Mouse (Mus musculus): ENCODE measurements at regions not wholly inside any gene's neighbourhood (a gene's known extent, or its start where the extent isn't known, plus 50 kb on each side); places are given as distances from the start of the nearest gene placed in this dataset.

DNA sequence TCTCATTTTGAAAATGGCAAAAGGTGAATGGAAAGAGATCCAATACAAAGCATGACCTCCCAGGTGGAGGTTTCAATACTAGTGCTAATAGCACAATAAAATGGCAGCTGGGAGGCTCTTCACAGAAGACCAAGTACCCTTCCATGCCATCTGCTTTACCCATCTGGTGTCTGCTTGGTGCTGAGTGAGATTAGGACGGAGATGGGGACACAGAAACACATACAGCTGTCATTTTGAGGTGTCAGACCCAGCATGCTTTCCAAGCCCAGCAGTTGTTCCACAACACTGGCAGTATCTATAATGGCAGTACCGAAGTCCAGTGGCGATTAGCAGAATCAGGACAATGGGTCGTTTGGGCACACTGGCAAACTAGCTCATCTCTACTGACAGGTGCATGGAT is 118.9 kb upstream of the 1700064H15Rik start:
- Histone ChIP-seq H3K27ac (replicated peaks) (no peak overlapping the region), H3K36me3 (replicated peaks) (no peaks in the 10 kb centered on the region), H3K4me3 (no peak overlapping the region), H3K27me3 (replicated peaks; ENCODE audit: low read depth, poor library complexity, severe bottlenecking) (no peaks in the 10 kb centered on the region), H3K4me1 (no peaks in the 10 kb centered on the region), H3K9me3 (no peaks in the 10 kb centered on the region)
- DNase-seq (ENCODE audit: low spot score), result no peak
- WGBS, result 81% methylated on average over 4 of the region's 4 CpGs

DNA sequence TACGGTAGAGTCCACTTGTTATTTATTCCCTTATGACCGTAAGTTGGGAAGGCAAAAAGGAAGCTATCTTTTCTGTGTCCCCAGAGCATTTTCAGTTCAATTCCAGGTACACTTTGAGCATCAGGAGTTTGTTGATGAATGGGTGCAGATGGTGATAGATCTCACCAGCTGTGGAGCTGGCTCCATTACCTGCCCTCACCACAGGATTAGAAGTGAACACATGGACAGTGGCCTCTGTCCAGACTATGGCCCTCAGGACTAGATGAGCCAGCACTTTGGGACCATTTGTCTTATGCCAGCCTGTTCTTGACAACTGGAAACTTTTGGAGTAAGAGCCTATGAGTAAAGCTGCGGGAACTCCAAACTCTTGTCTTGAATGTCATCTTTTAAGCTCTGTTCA is 123.5 kb upstream of the 1700064H15Rik start:
- Histone ChIP-seq H3K27me3 (replicated peaks; ENCODE audit: low read depth, poor library complexity, severe bottlenecking) (no peaks in the 10 kb centered on the region), H3K4me1 (no peaks in the 10 kb centered on the region), H3K27ac (replicated peaks) (no peak overlapping the region), H3K4me3 (no peak overlapping the region), H3K9me3 (no peaks in the 10 kb centered on the region), H3K36me3 (replicated peaks) (no peaks in the 10 kb centered on the region)
- 94% methylated on average over 3 of the region's 3 CpGs for WGBS
- DNase-seq (ENCODE audit: low spot score), result no peak

GRCm38 (mm10) chr3:19754011-19754410 is 125.5 kb upstream of the 1700064H15Rik start:
- no peaks in the 10 kb centered on the region for H3K27me3 ChIP-seq (replicated peaks; ENCODE audit: low read depth, poor library complexity, severe bottlenecking)
- DNase-seq (ENCODE audit: low spot score), result no peak
- WGBS, result 85% methylated on average over 1 of the region's 1 CpGs

DNA sequence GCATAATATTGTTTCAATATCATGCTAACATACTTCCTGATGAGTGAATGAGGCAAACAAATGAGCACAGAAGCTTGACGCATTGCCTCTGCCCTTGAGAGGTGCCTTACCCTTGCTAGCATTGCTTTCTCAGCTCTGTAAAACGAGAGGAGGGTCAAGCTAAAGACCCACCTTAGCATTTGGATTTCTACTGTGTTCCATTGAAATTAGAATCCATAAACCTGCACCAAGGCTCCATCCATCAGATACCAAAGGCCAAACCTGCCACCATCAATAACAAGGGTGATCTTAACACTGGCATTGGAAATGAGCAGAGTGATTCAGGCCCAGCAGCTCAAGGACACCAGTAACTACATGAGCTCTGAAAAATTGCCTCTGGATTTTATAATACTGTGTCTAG is 126.2 kb upstream of the 1700064H15Rik start:
- H3K9me3 ChIP-seq, result no peaks in the 10 kb centered on the region
- H3K4me1 ChIP-seq, result no peaks in the 10 kb centered on the region
- H3K4me3 ChIP-seq, result no peak overlapping the region
- H3K27me3 ChIP-seq (replicated peaks; ENCODE audit: low read depth, poor library complexity, severe bottlenecking), result no peaks in the 10 kb centered on the region
- H3K27ac ChIP-seq (replicated peaks), result no peak overlapping the region
- WGBS, result 79% methylated on average over 2 of the region's 2 CpGs
- no peak for DNase-seq (ENCODE audit: low spot score)
- H3K36me3 ChIP-seq (replicated peaks), result no peaks in the 10 kb centered on the region

More at GRCm38 (mm10) chr3:19754011-19754410, 125.5 kb upstream of the 1700064H15Rik start:
- Histone ChIP-seq H3K4me3 (no peak overlapping the region), H3K36me3 (replicated peaks) (no peaks in the 10 kb centered on the region), H3K9me3 (no peaks in the 10 kb centered on the region), H3K4me1 (no peaks in the 10 kb centered on the region), H3K27ac (replicated peaks) (no peak overlapping the region)

- WGBS, result 83% methylated on average over 3 of the region's 3 CpGs
- no peak overlapping the region for H3K4me3 ChIP-seq
- H3K9me3 ChIP-seq, result no peaks in the 10 kb centered on the region
Observed at GRCm38 (mm10) chr3:19755136-19755535, 126.7 kb upstream of the 1700064H15Rik start.

DNA sequence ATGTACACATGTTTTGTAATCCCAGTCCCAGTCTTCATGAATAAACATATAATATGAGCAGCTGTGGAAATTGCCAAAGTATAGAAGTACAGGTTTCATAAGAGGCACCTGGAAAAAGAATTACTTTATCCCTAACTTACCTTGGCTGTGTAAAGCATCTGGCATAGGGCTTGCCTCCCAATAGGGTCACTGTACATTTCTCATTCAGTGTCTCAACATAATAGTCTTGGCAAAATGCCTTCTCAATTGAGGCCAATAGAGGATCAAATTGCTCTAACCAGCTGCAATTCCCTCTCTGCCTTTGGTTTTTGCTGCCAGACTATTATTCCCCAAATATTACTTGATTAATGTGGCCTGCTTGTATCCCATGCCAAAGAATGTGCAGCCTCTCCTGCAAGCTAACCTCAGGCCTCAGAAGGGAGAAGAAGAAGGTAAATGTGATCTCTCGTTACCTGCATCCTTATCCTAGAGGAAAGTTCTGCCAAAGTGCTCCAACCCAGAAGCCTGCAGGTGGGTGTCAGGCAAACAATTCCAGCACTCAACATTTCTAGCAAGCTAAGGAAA is 158.2 kb upstream of the Cp start:
- Histone ChIP-seq H3K4me1 (no peaks in the 10 kb centered on the region), H3K4me3 (no peak overlapping the region), H3K36me3 (replicated peaks) (no peaks in the 10 kb centered on the region), H3K27me3 (replicated peaks; ENCODE audit: low read depth, poor library complexity, severe bottlenecking) (no peaks in the 10 kb centered on the region), H3K9me3 (no peaks in the 10 kb centered on the region; the same call in 1 of the 2 replicates), H3K27ac (replicated peaks) (no peak overlapping the region)
- DNase-seq (ENCODE audit: low spot score), result no peak
- 82% methylated on average over 1 of the region's 1 CpGs for WGBS

More at GRCm38 (mm10) chr3:19755136-19755535, 126.7 kb upstream of the 1700064H15Rik start:
- Histone ChIP-seq H3K4me1 (no peaks in the 10 kb centered on the region), H3K27ac (replicated peaks) (no peak overlapping the region), H3K36me3 (replicated peaks) (no peaks in the 10 kb centered on the region), H3K27me3 (replicated peaks; ENCODE audit: low read depth, poor library complexity, severe bottlenecking) (no peaks in the 10 kb centered on the region)
- DNase-seq (ENCODE audit: low spot score), result no peak

DNA sequence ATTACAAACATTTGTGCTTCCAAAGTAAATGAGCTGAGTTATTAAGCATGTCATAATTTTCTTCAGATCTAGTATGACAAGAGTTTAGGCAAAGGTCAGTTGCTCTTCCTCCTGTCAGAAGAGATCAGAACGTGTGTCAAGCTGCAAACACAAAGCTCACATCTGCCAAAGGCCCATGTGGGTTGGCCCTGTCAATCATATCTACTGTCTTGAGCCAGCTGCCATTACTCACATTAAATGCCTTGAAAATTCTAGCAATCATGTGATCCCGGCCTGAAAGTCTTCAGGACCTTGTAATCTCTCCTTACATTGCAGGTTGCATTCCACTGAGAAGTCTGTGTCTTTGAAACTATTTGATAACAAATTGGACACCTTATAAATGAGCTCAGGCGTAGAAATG is 146.8 kb upstream of the Cp start:
- no peaks in the 10 kb centered on the region for H3K36me3 ChIP-seq (replicated peaks)
- no peaks in the 10 kb centered on the region for H3K9me3 ChIP-seq
- no peaks in the 10 kb centered on the region for H3K27me3 ChIP-seq (replicated peaks; ENCODE audit: low read depth, poor library complexity, severe bottlenecking)
- no peaks in the 10 kb centered on the region for H3K4me1 ChIP-seq
- WGBS, result 75% methylated on average over 3 of the region's 3 CpGs
- H3K27ac ChIP-seq (replicated peaks), result no peak overlapping the region
- peak; percentile 20 for DNase-seq (ENCODE audit: low spot score)
- no peak overlapping the region for H3K4me3 ChIP-seq

GRCm38 (mm10) chr3:19824904-19825303 is 131.9 kb upstream of the Cp start:
- Histone ChIP-seq H3K9me3 (no peaks in the 10 kb centered on the region), H3K4me3 (no peak overlapping the region), H3K27ac (replicated peaks) (no peak overlapping the region), H3K36me3 (replicated peaks) (no peaks in the 10 kb centered on the region), H3K27me3 (replicated peaks; ENCODE audit: low read depth, poor library complexity, severe bottlenecking) (no peaks in the 10 kb centered on the region), H3K4me1 (no peaks in the 10 kb centered on the region)
- WGBS, result 87% methylated on average over 1 of the region's 1 CpGs
- no peak for DNase-seq (ENCODE audit: low spot score)

GRCm38 (mm10) chr3:19828518-19829246 is 128.2 kb upstream of the Cp start:
- Histone ChIP-seq H3K9me3 (no peaks in the 10 kb centered on the region), H3K27ac (replicated peaks) (no peak overlapping the region), H3K36me3 (replicated peaks) (no peaks in the 10 kb centered on the region), H3K27me3 (replicated peaks; ENCODE audit: low read depth, poor library complexity, severe bottlenecking) (no peaks in the 10 kb centered on the region), H3K4me3 (no peak overlapping the region), H3K4me1 (no peaks in the 10 kb centered on the region)
- 79% methylated on average over 5 of the region's 5 CpGs for WGBS
- no peak for DNase-seq (ENCODE audit: low spot score)

DNA sequence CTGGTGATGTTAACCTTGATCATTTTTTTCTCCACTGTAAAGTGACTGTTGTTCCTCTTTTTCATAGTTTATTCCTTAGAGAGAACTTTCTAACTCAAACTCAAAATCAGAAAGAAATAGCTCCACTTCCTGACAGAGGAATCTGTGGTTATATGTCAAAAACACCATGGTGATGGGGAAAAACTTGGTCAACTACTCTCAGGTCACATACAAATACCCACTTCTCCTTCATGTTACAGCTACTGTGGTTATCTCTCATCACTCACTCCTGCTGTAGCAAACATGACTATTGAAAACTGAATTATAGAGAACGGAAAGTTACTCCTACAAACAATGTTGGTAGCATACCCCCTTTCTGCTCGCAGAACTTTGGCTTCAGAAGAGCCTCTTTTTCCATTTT is 127.1 kb upstream of the Cp start:
- no peak overlapping the region for H3K4me3 ChIP-seq
- no peak overlapping the region for H3K27ac ChIP-seq (replicated peaks)
- H3K36me3 ChIP-seq (replicated peaks), result no peaks in the 10 kb centered on the region
- no peaks in the 10 kb centered on the region for H3K9me3 ChIP-seq
- WGBS, result 89% methylated on average over 2 of the region's 2 CpGs
- H3K4me1 ChIP-seq, result no peaks in the 10 kb centered on the region
- no peak for DNase-seq (ENCODE audit: low spot score)
- H3K27me3 ChIP-seq (replicated peaks; ENCODE audit: low read depth, poor library complexity, severe bottlenecking), result no peaks in the 10 kb centered on the region

GRCm38 (mm10) chr3:19848031-19848735 is 108.7 kb upstream of the Cp start:
- Histone ChIP-seq H3K4me1 (no peaks in the 10 kb centered on the region), H3K4me3 (no peak overlapping the region), H3K27me3 (replicated peaks; ENCODE audit: low read depth, poor library complexity, severe bottlenecking) (no peaks in the 10 kb centered on the region), H3K27ac (replicated peaks) (no peak overlapping the region), H3K36me3 (replicated peaks) (no peaks in the 10 kb centered on the region), H3K9me3 (no peaks in the 10 kb centered on the region)
- DNase-seq (ENCODE audit: low spot score), result no peak
- 80% methylated on average over 6 of the region's 6 CpGs for WGBS

GRCm38 (mm10) chr3:19848736-19849269 is 108.1 kb upstream of the Cp start:
- no peak for DNase-seq (ENCODE audit: low spot score)
- H3K27me3 ChIP-seq (replicated peaks; ENCODE audit: low read depth, poor library complexity, severe bottlenecking), result no peaks in the 10 kb centered on the region
- no peaks in the 10 kb centered on the region for H3K9me3 ChIP-seq
- H3K4me1 ChIP-seq, result no peaks in the 10 kb centered on the region
- H3K4me3 ChIP-seq, result no peak overlapping the region
- no peak overlapping the region for H3K27ac ChIP-seq (replicated peaks)
- no peaks in the 10 kb centered on the region for H3K36me3 ChIP-seq (replicated peaks)
- WGBS, result 64% methylated on average over 1 of the region's 1 CpGs

GRCm38 (mm10) chr3:19882623-19883022 is 74.2 kb upstream of the Cp start:
- Histone ChIP-seq H3K4me1 (no peaks in the 10 kb centered on the region), H3K27me3 (replicated peaks; ENCODE audit: low read depth, poor library complexity, severe bottlenecking) (no peaks in the 10 kb centered on the region), H3K36me3 (replicated peaks) (no peaks in the 10 kb centered on the region), H3K27ac (replicated peaks) (no peak overlapping the region), H3K4me3 (no peak overlapping the region), H3K9me3 (no peaks in the 10 kb centered on the region)
- no peak for DNase-seq (ENCODE audit: low spot score)
- 75% methylated on average over 2 of the region's 2 CpGs for WGBS

All from embryonic facial prominence, embryonic 10.5 days (tissue).